ENCODE assay signal across 8 mouse cellular contexts in genomic region chr5:113164873-113165441, GRCm38 (mm10). TPM values are rescaled to one million over a fixed set of nuclear protein-coding genes. Genes with fewer than 3 reads are reported as not detected.
DNase-seq lines count a peak whose midpoint lies in the region; ATAC-seq lines count a peak whose summit lies in the region.

No protein-coding gene starts in this region.

- peak; percentile 92 for ATAC-seq in liver, embryonic 15.5 days (ENCODE audit: insufficient read depth)

- no peak overlapping the region for H3K4me3 ChIP-seq in liver, embryonic 15.5 days (replicated peaks)

- H3K36me3 ChIP-seq in liver, embryonic 15.5 days (replicated peaks) = no peaks in the 10 kb centered on the region

- peaks cover 34% of the 10 kb centered on the region for H3K4me1 ChIP-seq in liver, embryonic 15.5 days (replicated peaks)

- intact Hi-C loops in left cerebral cortex, postnatal 4 days (cut with DNase I) = loop anchor here (5.0 kb wide), 1 partner anchor 63 kb away; no protein-coding TSS in a partner anchor
- intact Hi-C loops in left cerebral cortex, postnatal 36 days (cut with DNase I) = no loop called here

- H3K9ac ChIP-seq in liver, embryonic 15.5 days = no peak overlapping the region

- 2% methylated on average over 16 of the region's 16 CpGs for WGBS in liver, embryonic 15.5 days (ENCODE audit: insufficient replicate concordance)

- peak overlapping the region; percentile 64 for H3K27ac ChIP-seq in liver, embryonic 15.5 days (replicated peaks)

- H3K4me2 ChIP-seq in liver, embryonic 15.5 days = peak overlapping the region; percentile 46

- no peaks in the 10 kb centered on the region for H3K27me3 ChIP-seq in liver, embryonic 15.5 days

- no peaks in the 10 kb centered on the region for H3K9me3 ChIP-seq in liver, embryonic 15.5 days (replicated peaks)

- peak; percentile 63 for DNase-seq in left cerebral cortex, postnatal 4 days
- no peak for DNase-seq in left cerebral cortex, postnatal 36 days (ENCODE audit: low spot score in 2 of 2)
- peak; percentile 61 for DNase-seq in embryo, embryonic 11.5 days (ENCODE audit: low read depth, low spot score)
- DNase-seq in heart, adult 18-20 months = peak; percentile 48 to 65
- peak; percentile 73 to 78 for DNase-seq in kidney, adult 8-10 months
- peak; percentile 38 for DNase-seq in naive thymus-derived CD4-positive, alpha-beta T cell, adult 2 months (ENCODE audit: low read depth)
- DNase-seq in thymus, postnatal 10 days (ENCODE audit: low spot score in 2 of 2) = peak; percentile 23 to 39

RNA-seq across cellular contexts. Expression of gene 2900026A02Rik, which starts 56.1 kb away (rescaled TPM):
- total RNA-seq in left cerebral cortex, postnatal 4 days (2021) = 10 to 100 TPM; 40.1 to 41.4 TPM
- 10 to 100 TPM; 40.8 to 41.0 TPM for total RNA-seq in left cerebral cortex, postnatal 36 days (2021)
- 10 to 100 TPM; 19.2 to 21.1 TPM for total RNA-seq in heart, adult 18-20 months (2021)
- polyA plus RNA-seq in liver, embryonic 15.5 days (2015; fragmentation: Nextera tagmentation; extraction: Ambion mirVana) = 2.0 and 2.8 TPM in 2 replicates

Comparison
In these comparisons a context has a peak if more than half of its experiments do, and no peak if none do; other contexts are left out.
1. DNase-seq: peak in left cerebral cortex, postnatal 4 days (single experiment), embryo, embryonic 11.5 days (single experiment), heart, adult 18-20 months (2 of 2), kidney, adult 8-10 months (2 of 2), naive thymus-derived CD4-positive, alpha-beta T cell, adult 2 months (single experiment) and thymus, postnatal 10 days (2 of 2); none in left cerebral cortex, postnatal 36 days (0 of 2).